Mouse (Mus musculus) olfactory bulb, adult 2 months (tissue): ENCODE results near the gene Smim10l1. TPM values are rescaled to one million over a fixed set of nuclear protein-coding genes. Genes with fewer than 3 reads are reported as not detected.

Source experiments
- H3K27ac ChIP-seq: fragments of 200-500 bp; 2 replicates; pipeline ENCODE4 v1.5.1; 2012; ENCODE audit warnings: low read depth, low read length; ENCODE audit not compliant: insufficient read depth
- H3K4me1 ChIP-seq: fragments of 200-500 bp; 2 replicates; pipeline ENCODE4 v1.6.1; 2012; ENCODE audit warnings: low read length; ENCODE audit not compliant: control insufficient read depth, insufficient read depth
- H3K4me3 ChIP-seq: fragments of 200-500 bp; 2 replicates; pipeline ENCODE4 v1.5.1; 2012; ENCODE audit warnings: mild to moderate bottlenecking, low read depth, low read length, moderate library complexity; ENCODE audit not compliant: insufficient read depth
- CTCF ChIP-seq: fragments of 200-500 bp; IDR thresholded peaks from 2 replicates; pipeline ENCODE4 v1.5.1; 2012; ENCODE audit warnings: low read depth, mild to moderate bottlenecking, low read length, moderate library complexity; ENCODE audit not compliant: insufficient read depth
- POLR2A ChIP-seq: fragments of 200-500 bp; IDR thresholded peaks from 2 replicates; pipeline ENCODE4 v1.6.1; 2012; ENCODE audit warnings: mild to moderate bottlenecking, low read depth, low read length, moderate library complexity; ENCODE audit not compliant: insufficient read depth
- WGBS: fragments of 180-500 bp; shearing (Covaris S2); methylation state at CpG from one replicate; pipeline ENCODE4 v1.1.7; 2018; 5-methylcytosine and 5-hydroxymethylcytosine counted together
- polyA plus RNA-seq: library from polyadenylated mRNA; stranded (reverse); fragments of >200 nt; gene quantifications from 2 replicates; pipeline ENCODE4 v1.2.4, GENCODE M21; 2012; ENCODE audit warnings: low replicate concordance; ENCODE audit not compliant: missing spikeins, insufficient read depth, insufficient read length

The Smim10l1 gene
- 171 TPM in 1 of 2 replicates, not detected in the other for polyA plus RNA-seq

GRCm38 (mm10) chr6:133104609-133104921 is at the start of gene Smim10l1:
Gene Smim10l1 (plus strand): TSS chr6:133104909.
- Histone ChIP-seq H3K4me1 (no peaks in the 10 kb centered on the region), H3K4me3 (peak within 1 kb of the TSS; percentile 92), H3K27ac (peak within 1 kb of the TSS; percentile 100)
- TF ChIP-seq CTCF (no peak), POLR2A (no peak)

- Histone ChIP-seq H3K4me3 (no peak within 1 kb of the TSS), H3K4me1 (no peaks in the 10 kb centered on the region), H3K27ac (no peak within 1 kb of the TSS)
- TF ChIP-seq CTCF (no peak), POLR2A (no peak)
These were observed 49.0 kb upstream of the Smim10l1 start, which contains the start of gene Tas2r140 for GRCm38 (mm10) chr6:133055716-133056115. Gene Tas2r140 (minus strand): TSS chr6:133055816.

- TF ChIP-seq POLR2A (no peak), CTCF (no peak)
- WGBS, result 73% methylated on average over 8 of the region's 8 CpGs
- Histone ChIP-seq H3K4me3 (no peak overlapping the region), H3K27ac (no peak overlapping the region), H3K4me1 (no peaks in the 10 kb centered on the region)
These were observed 12.5 kb upstream of the Smim10l1 start for GRCm38 (mm10) chr6:133092226-133092625.

GRCm38 (mm10) chr6:133102430-133102829 is 2.3 kb upstream of the Smim10l1 start:
- no peak overlapping the region for H3K27ac ChIP-seq
- no peak for TF ChIP-seq POLR2A
- TF ChIP-seq CTCF, result no peak
- H3K4me3 ChIP-seq, result no peak overlapping the region
- 20% methylated on average over 1 of the region's 1 CpGs for WGBS
- no peaks in the 10 kb centered on the region for H3K4me1 ChIP-seq

- Histone ChIP-seq H3K4me3 (peak overlapping the region; percentile 92), H3K27ac (peak overlapping the region; percentile 100), H3K4me1 (no peaks in the 10 kb centered on the region)
- TF ChIP-seq CTCF, result no peak
- TF ChIP-seq POLR2A, result peak; percentile 78
- WGBS, result under 1% methylated on average over 62 of the region's 62 CpGs
These were observed 482 bp downstream of the Smim10l1 start for GRCm38 (mm10) chr6:133104922-133105859.

Other genes with a start within 250 kb of the Smim10l1 start
- gene Tas2r116, start 249.5 kb upstream of the Smim10l1 start, polyA plus RNA-seq, result not detected in 2 replicates
- gene Tas2r110, start 236.9 kb upstream of the Smim10l1 start, polyA plus RNA-seq, result not detected in 2 replicates
- not detected in 2 replicates for gene Tas2r113, start 211.9 kb upstream of the Smim10l1 start, polyA plus RNA-seq
- not detected in 2 replicates for gene Tas2r125, start 195.3 kb upstream of the Smim10l1 start, polyA plus RNA-seq
- gene Tas2r129, start 153.8 kb upstream of the Smim10l1 start, polyA plus RNA-seq, result not detected in 2 replicates
- not detected in 2 replicates for gene Tas2r131, start 147.0 kb upstream of the Smim10l1 start, polyA plus RNA-seq
- gene Tas2r109, start 123.9 kb upstream of the Smim10l1 start, polyA plus RNA-seq, result not detected in 2 replicates
- gene Tas2r103, start 67.8 kb upstream of the Smim10l1 start, polyA plus RNA-seq, result not detected in 2 replicates
- not detected in 2 replicates for gene Tas2r140, start 49.1 kb upstream of the Smim10l1 start, polyA plus RNA-seq
- not detected in 2 replicates for gene 5530400C23Rik, start 187.3 kb downstream of the Smim10l1 start, polyA plus RNA-seq